Mouse (Mus musculus) hematopoietic multipotent progenitor cell, adult 10-12 weeks (in vitro differentiated cells): ENCODE data around the gene Sp140. TPM values are rescaled to one million over a fixed set of nuclear protein-coding genes. Genes with fewer than 3 reads are reported as not detected.

Source experiments
- polyA plus RNA-seq: library from polyadenylated mRNA; stranded (reverse); fragments of >175 nt; gene quantifications from 2 replicates; pipeline ENCODE4 v1.2.3, GENCODE M21; 2012; ENCODE audit warnings: low replicate concordance

The Sp140 gene
- polyA plus RNA-seq = 19.4 and 30.8 TPM in 2 replicates

DNA sequence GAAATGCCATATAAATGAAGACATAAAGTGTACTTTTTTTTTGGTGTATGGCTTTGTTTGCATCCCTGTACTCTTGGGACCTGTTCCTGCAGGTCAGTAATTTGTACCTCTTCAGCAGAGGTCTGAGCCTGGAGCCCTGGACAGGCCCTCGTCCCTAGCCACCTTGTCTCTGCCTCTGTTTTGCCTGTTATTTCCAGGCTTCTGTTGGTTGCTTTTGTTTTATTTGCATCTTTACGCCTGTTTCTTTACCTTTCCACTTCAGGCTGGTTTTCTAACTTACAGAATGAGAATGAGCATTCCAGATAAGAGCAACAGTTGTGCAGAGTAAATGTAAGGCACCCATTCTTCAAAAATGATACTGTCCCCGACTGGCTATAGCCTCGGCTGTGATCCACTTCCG, at the start of gene Sp140:
Gene Sp140, plus strand, starts transcription at position 301 of the 400 bp plus-strand sequence.

DNA sequence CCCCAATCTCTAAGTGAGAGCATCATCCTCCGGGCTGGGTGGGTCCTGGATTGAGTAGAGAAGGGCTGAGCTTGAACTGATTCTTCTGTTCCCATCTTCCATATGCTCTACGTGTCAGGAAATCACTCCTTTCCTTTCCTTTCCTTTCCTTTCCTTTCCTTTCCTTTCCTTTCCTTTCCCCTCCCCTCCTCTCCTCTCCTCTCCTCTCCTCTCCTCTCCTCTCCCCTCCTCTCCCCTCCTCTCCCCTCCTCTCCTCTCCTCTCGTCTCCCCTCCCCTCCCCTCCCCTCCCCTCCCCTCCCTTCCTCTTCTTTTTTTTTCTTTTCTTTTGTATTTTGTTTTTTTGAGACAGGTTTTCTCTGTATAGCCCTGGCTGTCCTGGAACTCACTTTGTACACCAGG, 24.8 kb upstream of the Sp140 start, which contains the start of gene G530012D18Rik:
Gene G530012D18Rik, plus strand, starts transcription at position 301 of the 400 bp plus-strand sequence.

DNA sequence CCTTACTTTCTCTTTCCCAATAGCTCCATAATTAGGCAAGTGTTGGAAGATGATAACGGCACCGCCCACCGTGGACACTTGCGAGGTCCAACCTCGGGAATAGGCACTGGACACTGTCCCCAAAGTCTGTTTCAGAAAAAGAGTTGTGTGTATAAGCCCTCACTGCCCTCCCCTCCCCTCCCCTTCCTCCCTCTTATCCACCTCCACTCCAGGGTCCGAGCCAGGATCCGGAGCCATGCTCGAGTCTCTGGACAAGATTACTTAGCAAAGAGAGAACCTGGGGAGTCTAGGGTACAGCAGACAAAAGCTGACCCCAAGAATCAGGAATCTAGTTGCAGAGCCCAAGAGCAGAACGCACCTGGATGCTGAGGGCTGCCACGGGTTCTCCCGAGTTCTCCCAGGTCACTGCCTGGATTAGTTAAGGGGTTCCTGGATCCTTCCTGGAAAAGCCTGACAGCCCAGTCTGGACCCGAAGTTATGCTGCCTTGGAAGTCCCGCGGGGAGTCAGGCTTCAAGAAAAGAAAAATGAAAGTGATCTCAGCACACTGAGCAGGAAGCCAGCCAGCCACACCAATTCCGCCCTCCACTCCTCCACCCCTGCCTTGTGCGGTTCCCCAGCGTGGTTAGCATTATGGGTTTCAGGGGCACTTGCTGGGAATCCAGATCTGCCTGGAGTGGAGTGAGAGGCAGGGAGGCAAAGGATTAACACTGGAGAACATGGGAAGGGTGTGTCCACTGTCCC, 1.7 kb upstream of the Sp140 start, which contains the start of gene Sp110:
Gene Sp110, minus strand, starts transcription at position 547 of the 742 bp plus-strand sequence.

GRCm38 (mm10) chr1:85649881-85650280, 49.7 kb downstream of the Sp140 start, which contains the start of gene Sp100:
TSS of gene Sp100 (plus strand) at chr1:85649988.

Other genes with a start within 250 kb of the Sp140 start
- not detected in 2 replicates for gene G530012D18Rik, start 24.7 kb upstream of the Sp140 start, polyA plus RNA-seq
- gene Sp110, start 1.6 kb upstream of the Sp140 start, polyA plus RNA-seq = 19.7 and 63.3 TPM in 2 replicates
- 33.9 and 113 TPM in 2 replicates for gene Sp100, start 49.6 kb downstream of the Sp140 start, polyA plus RNA-seq
- 13.9 and 66.2 TPM in 2 replicates for gene A630001G21Rik, start 178.3 kb downstream of the Sp140 start, polyA plus RNA-seq
- 25.9 and 47.1 TPM in 2 replicates for gene Cab39, start 193.1 kb downstream of the Sp140 start, polyA plus RNA-seq